Mouse (Mus musculus) kidney, embryonic 14.5 days (tissue): ENCODE data around the gene Nova2. TPM values are rescaled to one million over a fixed set of nuclear protein-coding genes. Genes with fewer than 3 reads are reported as not detected.

Experiments
- ATAC-seq: fragments of 200-750 bp; cut with Nextera tagmentation; 2 replicates; pipeline ENCODE4 v1.8.0; 2017; ENCODE audit warnings: moderate number of reproducible peaks, mild to moderate bottlenecking, moderate TSS enrichment, moderate library complexity; ENCODE audit not compliant: low FRiP score, low TSS enrichment
- H3K27ac ChIP-seq: fragments of 300-500 bp; sonication (generic); 2 replicates; pipeline ENCODE4 v1.5.1; 2014; ENCODE audit warnings: low read depth, mild to moderate bottlenecking, low read length, moderate library complexity, mixed read lengths
- H3K27me3 ChIP-seq: fragments of 300-500 bp; sonication (generic); 2 replicates; pipeline ENCODE4 v1.6.1; 2014; ENCODE audit warnings: mild to moderate bottlenecking, low read length; ENCODE audit not compliant: control insufficient read depth, insufficient read depth
- H3K36me3 ChIP-seq: fragments of 300-500 bp; sonication (generic); 2 replicates; pipeline ENCODE4 v1.6.1; 2014; ENCODE audit warnings: low read length, mixed read lengths; ENCODE audit not compliant: control insufficient read depth, insufficient read depth
- H3K4me1 ChIP-seq: fragments of 300-500 bp; sonication (generic); 2 replicates; pipeline ENCODE4 v1.6.1; 2014; ENCODE audit warnings: low read length, mixed read lengths; ENCODE audit not compliant: control insufficient read depth, insufficient read depth
- H3K4me2 ChIP-seq: fragments of 300-500 bp; sonication (generic); replicated peaks from 2 replicates; pipeline ENCODE4 v1.6.1; 2014; ENCODE audit warnings: low read depth, mild to moderate bottlenecking, low read length
- H3K4me3 ChIP-seq: fragments of 300-500 bp; sonication (generic); 2 replicates; pipeline ENCODE4 v1.5.1; 2014; ENCODE audit warnings: mild to moderate bottlenecking, low read length
- H3K9ac ChIP-seq: fragments of 300-500 bp; sonication (generic); 2 replicates; pipeline ENCODE4 v1.6.1; 2014; ENCODE audit warnings: low read depth, mild to moderate bottlenecking, low read length, moderate library complexity
- H3K9me3 ChIP-seq: fragments of 300-500 bp; sonication (generic); 2 replicates; pipeline ENCODE4 v1.6.1; 2016; ENCODE audit warnings: low read length; ENCODE audit not compliant: control insufficient read depth
- WGBS: fragments of 180-500 bp; shearing (Covaris S2); extraction: QIAGEN DNeasy Blood & Tissue Kit; methylation state at CpG from one replicate; pipeline ENCODE4 v1.1.7; 2014; 5-methylcytosine and 5-hydroxymethylcytosine counted together
- polyA plus RNA-seq: library from polyadenylated mRNA; unstranded; fragments of >200 nt; fragmentation: Nextera tagmentation; extraction: Ambion mirVana; gene quantifications from 2 replicates; pipeline ENCODE4 v1.2.1, GENCODE M21; 2014

Nova2 gene
- polyA plus RNA-seq, 1 experiment from 2014 or later = 0.96 TPM

DNA sequence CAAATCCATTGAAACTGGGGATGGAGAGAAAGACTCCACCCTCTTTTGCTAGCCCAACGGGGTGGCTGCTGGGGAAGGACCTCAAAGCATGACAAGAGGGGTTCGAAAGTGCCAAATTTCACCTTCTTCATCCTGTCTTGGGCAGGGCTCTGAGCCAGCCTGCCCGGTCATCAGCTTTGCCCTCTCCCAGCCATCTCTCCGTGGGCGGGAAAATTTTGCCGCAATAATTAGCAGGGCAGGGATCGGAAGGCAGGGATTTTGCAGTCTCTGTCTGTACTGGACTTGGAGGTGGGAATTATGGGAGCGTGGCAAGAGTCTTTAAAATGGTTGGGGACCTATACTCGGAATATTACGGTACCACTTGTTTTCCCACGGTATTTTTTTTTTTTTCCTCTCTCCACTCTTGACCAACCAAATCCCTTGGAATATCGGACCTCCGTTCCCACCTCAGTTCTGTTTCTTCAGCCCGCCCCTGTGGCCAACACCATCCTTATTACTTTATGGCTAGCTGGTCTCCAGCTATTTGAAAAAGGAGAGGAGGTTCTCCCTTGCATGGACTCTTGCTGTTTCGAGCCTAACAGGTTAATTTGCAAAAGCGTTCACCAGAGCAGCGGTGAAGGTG is 36.6 kb downstream of the Nova2 start:
- under 1% methylated on average over 17 of the region's 17 CpGs for WGBS
- ATAC-seq = no peak
- no peaks in the 10 kb centered on the region for H3K36me3 ChIP-seq

DNA sequence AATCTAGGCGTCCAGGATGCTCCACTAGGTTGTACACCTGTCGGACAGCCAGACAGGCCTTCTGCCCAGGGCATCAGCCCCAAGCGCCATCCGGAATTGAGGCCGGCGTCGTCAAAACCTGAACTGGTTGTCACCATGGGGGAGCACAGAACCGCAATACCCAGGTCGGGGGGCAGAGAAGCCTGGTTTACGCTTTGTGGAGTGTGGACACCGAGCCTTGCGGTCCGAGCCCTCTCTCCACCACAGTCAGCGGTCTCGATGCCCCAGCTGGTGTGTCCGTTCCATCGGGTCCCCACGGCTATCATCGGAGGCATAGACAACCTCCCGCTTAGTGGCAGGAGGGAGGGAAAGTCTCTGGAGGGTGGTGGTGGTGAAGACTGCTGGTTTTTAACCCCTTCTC is 37.1 kb downstream of the Nova2 start:
- peaks cover 81% of the 10 kb centered on the region for H3K27me3 ChIP-seq
- H3K4me3 ChIP-seq = peak overlapping the region; percentile 13
- peaks cover 4% of the 10 kb centered on the region; the same call in 1 of the 2 replicates for H3K4me1 ChIP-seq
- no peak overlapping the region for H3K9ac ChIP-seq
- no peaks in the 10 kb centered on the region for H3K36me3 ChIP-seq
- no peak for ATAC-seq
- 3% methylated on average over 20 of the region's 20 CpGs for WGBS
- H3K27ac ChIP-seq = no peak overlapping the region
- no peaks in the 10 kb centered on the region for H3K9me3 ChIP-seq
- H3K4me2 ChIP-seq = peak overlapping the region; percentile 42

More for the DNA sequence above, 36.6 kb downstream of the Nova2 start:
- H3K4me1 ChIP-seq = peaks cover 4% of the 10 kb centered on the region; the same call in 1 of the 2 replicates
- peaks cover 86% of the 10 kb centered on the region for H3K27me3 ChIP-seq
- no peaks in the 10 kb centered on the region for H3K9me3 ChIP-seq
- H3K4me2 ChIP-seq = peak overlapping the region; percentile 42
- H3K4me3 ChIP-seq = peak overlapping the region; percentile 13
- no peak overlapping the region for H3K27ac ChIP-seq
- H3K9ac ChIP-seq = no peak overlapping the region

DNA sequence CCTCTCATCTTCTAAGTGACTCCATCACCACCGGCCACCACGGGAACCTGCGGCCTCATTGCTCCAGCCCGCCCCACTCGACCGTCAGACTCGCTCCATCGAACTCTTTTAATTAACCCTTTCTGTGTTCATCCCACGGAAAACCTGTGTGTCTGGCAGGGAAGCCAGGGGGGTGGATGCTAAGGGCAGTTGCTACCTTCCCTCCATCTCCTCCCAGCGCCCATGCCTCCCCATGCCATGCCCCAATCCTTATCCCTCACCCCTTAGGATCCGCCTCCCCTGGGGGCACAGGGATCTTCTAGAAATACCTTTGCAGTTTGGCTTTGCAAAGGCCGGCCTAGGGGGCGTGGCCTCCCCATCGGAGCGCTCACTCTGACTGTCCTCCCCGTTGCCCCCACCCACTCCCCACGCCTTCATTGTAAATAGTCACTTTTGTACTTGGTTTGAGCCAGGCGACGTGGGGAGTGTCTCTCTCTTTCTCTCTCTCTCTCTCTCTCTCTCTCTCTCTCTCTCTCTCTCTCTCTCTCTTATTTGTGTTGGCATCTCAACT is 37.7 kb downstream of the Nova2 start:
- H3K27ac ChIP-seq = no peak overlapping the region
- H3K9me3 ChIP-seq = no peaks in the 10 kb centered on the region
- peak overlapping the region; percentile 15; the same call in 1 of the 2 replicates for H3K4me3 ChIP-seq
- no peak for ATAC-seq
- no peak overlapping the region for H3K9ac ChIP-seq
- H3K27me3 ChIP-seq = peaks cover 77% of the 10 kb centered on the region
- H3K4me1 ChIP-seq = peaks cover 4% of the 10 kb centered on the region; the same call in 1 of the 2 replicates
- WGBS = 1% methylated on average over 19 of the region's 19 CpGs
- H3K4me2 ChIP-seq = peak overlapping the region; percentile 42; the same call in 1 of the 2 replicates
- H3K36me3 ChIP-seq = no peaks in the 10 kb centered on the region

DNA sequence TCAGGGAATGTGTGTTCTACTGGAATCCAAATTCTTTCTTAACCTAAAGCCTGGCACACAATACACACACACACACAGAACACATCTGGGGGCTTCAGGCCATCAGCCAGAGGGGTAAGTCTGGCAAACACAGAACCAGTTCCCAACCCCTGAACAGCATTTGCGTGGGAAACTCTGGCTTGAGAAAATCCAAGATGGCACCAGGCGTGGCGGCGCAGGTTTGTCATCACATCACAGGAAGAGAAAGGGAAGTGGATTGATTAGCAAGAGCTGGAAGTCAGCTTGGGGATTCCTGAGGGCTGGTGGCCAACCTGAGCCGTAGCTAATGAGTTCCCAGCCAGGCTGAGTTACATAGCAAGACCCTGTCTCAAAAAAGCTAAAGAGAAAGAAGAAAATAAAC is 39.6 kb downstream of the Nova2 start:
- ATAC-seq = no peak
- Histone ChIP-seq H3K4me3 (no peak overlapping the region), H3K4me1 (peaks cover 4% of the 10 kb centered on the region; the same call in 1 of the 2 replicates), H3K4me2 (no peak overlapping the region), H3K36me3 (no peaks in the 10 kb centered on the region), H3K9me3 (no peaks in the 10 kb centered on the region), H3K27ac (no peak overlapping the region), H3K9ac (no peak overlapping the region), H3K27me3 (peaks cover 63% of the 10 kb centered on the region)
- WGBS = 78% methylated on average over 5 of the region's 5 CpGs

DNA sequence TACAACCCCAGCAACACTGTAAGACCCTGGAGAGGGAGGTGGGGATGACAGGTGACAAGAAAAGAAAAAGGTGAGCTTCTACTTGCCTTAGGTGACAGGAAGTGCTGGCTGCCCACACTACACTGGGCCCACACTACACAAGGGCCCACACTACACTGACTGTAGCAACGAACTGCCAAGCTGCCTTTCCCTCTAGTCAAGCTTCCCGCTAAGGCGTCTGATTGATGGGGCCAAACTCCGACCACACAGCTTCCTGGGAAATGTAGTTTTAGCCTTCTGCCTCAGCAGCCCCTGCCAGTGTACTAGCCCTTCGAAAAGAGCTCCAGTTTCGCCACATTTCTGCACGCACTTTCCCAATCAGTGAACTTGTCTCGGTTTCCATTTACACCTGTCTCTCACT is 41.9 kb downstream of the Nova2 start:
- Histone ChIP-seq H3K4me1 (peaks cover 4% of the 10 kb centered on the region; the same call in 1 of the 2 replicates), H3K36me3 (no peaks in the 10 kb centered on the region), H3K27ac (no peak overlapping the region), H3K4me2 (no peak overlapping the region), H3K27me3 (peaks cover 40% of the 10 kb centered on the region), H3K9me3 (no peaks in the 10 kb centered on the region), H3K4me3 (no peak overlapping the region), H3K9ac (no peak overlapping the region)
- 12% methylated on average over 8 of the region's 8 CpGs for WGBS
- ATAC-seq = no peak

DNA sequence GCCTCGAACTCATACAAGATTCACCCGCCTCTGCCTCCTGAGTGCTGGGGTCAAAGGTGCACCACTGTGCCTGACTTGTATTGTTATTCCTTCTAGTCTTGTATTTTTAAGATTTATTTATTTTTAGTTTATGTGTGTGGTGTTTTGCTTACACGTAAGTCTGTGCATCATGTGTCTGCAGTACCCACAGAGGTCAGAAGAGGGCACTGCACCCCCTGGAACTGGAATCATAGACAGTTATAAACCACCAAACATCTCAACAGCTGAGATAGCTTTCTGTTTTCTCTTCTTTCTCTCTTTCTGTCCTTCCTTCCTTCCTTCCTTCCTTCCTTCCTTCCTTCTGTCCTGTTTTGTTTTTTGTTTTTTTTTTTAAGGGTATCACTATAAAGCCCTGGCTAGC is 45.3 kb downstream of the Nova2 start:
- Histone ChIP-seq H3K4me3 (no peak overlapping the region), H3K9me3 (no peaks in the 10 kb centered on the region), H3K4me1 (no peaks in the 10 kb centered on the region), H3K36me3 (no peaks in the 10 kb centered on the region), H3K27ac (no peak overlapping the region), H3K27me3 (peaks cover 7% of the 10 kb centered on the region), H3K9ac (no peak overlapping the region), H3K4me2 (no peak overlapping the region)
- 83% methylated on average over 3 of the region's 3 CpGs for WGBS
- ATAC-seq = no peak

DNA sequence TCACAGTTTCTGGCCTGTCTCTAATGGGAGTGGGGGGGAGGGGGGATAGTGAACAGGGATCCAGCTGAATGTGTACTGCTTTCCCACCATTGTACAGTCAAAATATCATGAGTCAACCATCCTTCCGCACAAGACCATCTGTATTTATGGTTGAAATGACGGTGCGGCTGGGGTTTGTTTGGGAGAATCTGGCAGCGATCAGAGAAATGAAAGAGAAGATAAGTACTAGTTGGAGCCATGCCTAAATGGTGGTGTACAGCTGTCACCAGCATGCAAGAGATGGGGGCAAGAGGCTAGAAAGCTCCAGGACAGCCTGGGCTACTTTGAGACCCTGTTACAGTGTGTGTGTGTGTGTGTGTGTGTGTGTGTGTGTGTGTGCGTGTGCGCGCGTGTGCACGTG is 52.7 kb downstream of the Nova2 start:
- no peak for ATAC-seq
- no peak overlapping the region for H3K9ac ChIP-seq

DNA sequence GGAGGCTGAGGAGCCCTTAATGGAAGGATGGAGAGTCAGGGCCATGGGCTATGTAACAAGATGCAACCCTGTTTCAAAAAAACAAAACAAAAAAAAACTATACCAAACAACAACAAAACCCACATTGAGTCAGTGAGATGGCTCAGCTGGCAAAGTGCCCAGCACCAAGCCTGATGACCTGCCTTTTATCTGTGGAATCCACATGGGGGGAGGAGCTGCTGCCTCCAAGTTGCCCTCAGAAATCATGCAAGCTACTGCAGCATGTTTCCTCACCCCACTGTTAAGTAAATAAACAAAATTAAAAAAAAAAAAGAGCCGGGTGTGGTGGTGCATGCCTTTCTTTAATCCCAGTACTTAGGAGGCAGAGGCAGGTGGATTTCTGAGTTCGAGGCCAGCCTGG is 60.8 kb downstream of the Nova2 start:
- no peak overlapping the region for H3K9ac ChIP-seq
- WGBS = 62% methylated on average over 2 of the region's 2 CpGs
- H3K36me3 ChIP-seq = no peaks in the 10 kb centered on the region

More for the DNA sequence above, 52.7 kb downstream of the Nova2 start:
- no peak overlapping the region for H3K4me3 ChIP-seq
- no peaks in the 10 kb centered on the region; the same call in 1 of the 2 replicates for H3K27me3 ChIP-seq
- 92% methylated on average over 9 of the region's 9 CpGs for WGBS
- H3K27ac ChIP-seq = no peak overlapping the region
- H3K9me3 ChIP-seq = no peaks in the 10 kb centered on the region
- no peak overlapping the region for H3K4me2 ChIP-seq
- no peaks in the 10 kb centered on the region for H3K4me1 ChIP-seq
- no peaks in the 10 kb centered on the region for H3K36me3 ChIP-seq

DNA sequence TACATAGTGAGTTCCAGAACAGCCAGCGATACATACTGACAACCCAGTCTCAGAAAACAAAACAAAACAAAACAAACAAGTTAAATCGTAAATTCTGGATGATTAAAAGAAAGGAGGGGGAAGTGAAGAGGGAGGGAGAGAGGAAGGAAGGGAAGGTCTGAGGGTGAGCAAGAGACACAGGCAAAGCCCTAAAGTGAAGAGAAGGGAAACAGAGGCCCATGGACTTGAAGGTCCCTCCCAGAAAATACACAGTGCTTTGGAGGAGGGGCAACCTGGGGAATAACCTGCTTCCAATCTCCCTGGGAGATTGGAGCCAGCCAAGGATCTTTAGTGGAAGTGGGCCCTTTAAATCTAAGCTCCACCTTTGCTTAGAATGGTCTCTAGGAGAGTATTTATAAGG is 61.4 kb downstream of the Nova2 start, which contains the start of gene Nanos2:
TSS of gene Nanos2 (plus strand) at position 301 of the 400 bp plus-strand sequence.
- no peak for ATAC-seq
- H3K9ac ChIP-seq = no peak within 1 kb of the TSS
- H3K9me3 ChIP-seq = no peaks in the 10 kb centered on the region
- H3K4me1 ChIP-seq = peaks cover 6% of the 10 kb centered on the region; the same call in 1 of the 2 replicates
- no peak within 1 kb of the TSS for H3K27ac ChIP-seq
- H3K4me3 ChIP-seq = no peak within 1 kb of the TSS
- no peaks in the 10 kb centered on the region for H3K36me3 ChIP-seq
- H3K27me3 ChIP-seq = peaks cover 5% of the 10 kb centered on the region; the same call in 1 of the 2 replicates
- H3K4me2 ChIP-seq = no peak within 1 kb of the TSS
- WGBS = 57% methylated on average over 2 of the region's 2 CpGs

More for the DNA sequence above, 60.8 kb downstream of the Nova2 start:
- Histone ChIP-seq H3K9me3 (no peaks in the 10 kb centered on the region), H3K4me1 (peaks cover 2% of the 10 kb centered on the region; the same call in 1 of the 2 replicates), H3K4me3 (no peak overlapping the region), H3K27ac (no peak overlapping the region), H3K27me3 (peaks cover under 1% of the 10 kb centered on the region; the same call in 1 of the 2 replicates), H3K4me2 (no peak overlapping the region)
- no peak for ATAC-seq
